Mouse (Mus musculus) MEL (cell line): ENCODE data around the gene Fosb.
A peak's percentile ranks its signal among the peaks of the same experiment; 100 is the strongest.

Experiments
- CHD2 ChIP-seq: IDR thresholded peaks from 2 replicates; pipeline ENCODE4 v1.6.1; 2011; ENCODE audit warnings: low read length, improper control_type of control experiment
- CTCF ChIP-seq, 3 experiments: IDR thresholded peaks in 2 of 3; conservative IDR thresholded peaks in 1 of 3; 2 replicates each; pipeline ENCODE4 v1.5.1; 2011 to 2012; ENCODE audit warnings: low read length in 3 of 3, low read depth in 2 of 3, mild to moderate bottlenecking in 2 of 3, improper control_type of control experiment in 1 of 3, inconsistent platforms in 1 of 3, mixed read lengths in 1 of 3, moderate library complexity in 1 of 3; ENCODE audit not compliant: control insufficient read depth in 1 of 3, insufficient read depth in 1 of 3, poor library complexity in 1 of 3, severe bottlenecking in 1 of 3
- E2F4 ChIP-seq: IDR thresholded peaks from 2 replicates; pipeline ENCODE4 v1.6.1; 2011; ENCODE audit warnings: low read depth, low read length, improper control_type of control experiment, borderline replicate concordance
- GATA1 ChIP-seq: IDR thresholded peaks from 2 replicates; pipeline ENCODE4 v1.6.1; 2011; ENCODE audit warnings: low read depth, low read length, improper control_type of control experiment
- JUND ChIP-seq: IDR thresholded peaks from 2 replicates; pipeline ENCODE4 v1.6.1; 2011; ENCODE audit warnings: low read depth, mild to moderate bottlenecking, improper control_type of control experiment, low read length
- MAZ ChIP-seq: IDR thresholded peaks from 2 replicates; pipeline ENCODE4 v1.6.1; 2012; ENCODE audit warnings: low read depth, mild to moderate bottlenecking, inconsistent platforms, low read length, improper control_type of control experiment
- NRF1 ChIP-seq: IDR thresholded peaks from 2 replicates; pipeline ENCODE4 v1.6.1; 2014; ENCODE audit warnings: low read depth, mild to moderate bottlenecking, inconsistent platforms, low read length, improper control_type of control experiment, moderate library complexity; ENCODE audit not compliant: poor library complexity, insufficient read depth, severe bottlenecking
- POLR2A ChIP-seq, 2 experiments: IDR thresholded peaks; 2 replicates each; pipeline ENCODE4 v1.6.1; 2011 to 2012; ENCODE audit warnings: low read length in 2 of 2, mild to moderate bottlenecking in 2 of 2, control low read depth in 1 of 2, improper control_type of control experiment in 1 of 2, low read depth in 1 of 2, moderate library complexity in 1 of 2; ENCODE audit not compliant: control insufficient read depth in 1 of 2, insufficient read depth in 1 of 2, poor library complexity in 1 of 2
- RAD21 ChIP-seq: IDR thresholded peaks from 2 replicates; pipeline ENCODE4 v1.6.1; 2011; ENCODE audit warnings: mild to moderate bottlenecking, low read depth, low read length, improper control_type of control experiment
- RCOR1 ChIP-seq: IDR thresholded peaks from 2 replicates; pipeline ENCODE4 v1.6.1; 2012; ENCODE audit warnings: low read depth, mild to moderate bottlenecking, inconsistent platforms, low read length, improper control_type of control experiment
- USF1 ChIP-seq: IDR thresholded peaks from 2 replicates; pipeline ENCODE4 v1.6.1; 2014; ENCODE audit warnings: low read depth, mild to moderate bottlenecking, inconsistent platforms, low read length, improper control_type of control experiment, moderate library complexity
- ZC3H11A ChIP-seq: IDR thresholded peaks from 2 replicates; pipeline ENCODE4 v1.6.1; 2012; ENCODE audit warnings: low read depth, mild to moderate bottlenecking, inconsistent platforms, low read length, improper control_type of control experiment

- TF ChIP-seq GATA1 (no peak), CTCF (IDR thresholded peaks at IDR 0.05 in 2 of 3, conservative IDR thresholded peaks at IDR 0.05 in 1 of 3; ENCODE audit: control insufficient read depth in 1 of 3, insufficient read depth in 1 of 3, low read depth in 2 of 3, low read length in 3 of 3, poor library complexity in 1 of 3, severe bottlenecking in 1 of 3) (peak; percentile 79 to 92 (median 87)), ZC3H11A (peak; percentile 94), JUND (no peak), MAZ (no peak), POLR2A (IDR thresholded peaks at IDR 0.05; ENCODE audit: control insufficient read depth in 1 of 2, insufficient read depth in 1 of 2, low read depth in 1 of 2, low read length in 2 of 2, poor library complexity in 1 of 2) (no peak), CHD2 (no peak), RCOR1 (no peak), NRF1 (no peak), USF1 (no peak), RAD21 (peak; percentile 93), E2F4 (no peak)
These were observed 33.6 kb downstream of the Fosb start for GRCm38 (mm10) chr7:19276253-19276652.
